Comparison of ENCODE assay signal across 8 mouse cellular contexts in the genomic region with DNA sequence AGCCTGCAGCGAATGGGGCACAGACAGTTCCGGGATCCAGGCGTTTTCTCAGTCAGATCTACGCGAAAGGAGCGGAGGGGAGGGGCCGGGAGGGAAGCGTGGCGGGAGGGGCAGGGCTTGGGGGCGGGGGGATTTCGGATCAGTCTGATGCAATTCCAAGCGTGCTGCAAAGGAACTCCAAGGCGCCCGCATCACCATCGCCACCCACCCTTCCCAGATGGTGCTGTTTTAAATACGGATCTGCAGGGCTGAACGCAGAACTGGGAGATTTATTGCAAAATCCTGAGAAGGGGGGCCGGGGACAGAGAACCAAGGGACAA. TPM values are rescaled to one million over a fixed set of nuclear protein-coding genes. Genes with fewer than 3 reads are reported as not detected.
A peak's percentile ranks its signal among the peaks of the same experiment; 100 is the strongest.
DNase-seq lines count a peak whose midpoint lies in the region; ATAC-seq lines count a peak whose summit lies in the region.

No protein-coding gene starts in this region.

- peak; percentile 83 to 90 for DNase-seq in left cerebral cortex, adult 18-20 months (ENCODE audit: low spot score in 2 of 2)
- DNase-seq in midbrain, embryonic 11.5 days (ENCODE audit: low spot score, missing footprints), result no peak
- DNase-seq in telencephalon, adult 2 months (ENCODE audit: low read depth, low spot score), result peak; percentile 94

- under 1% methylated on average over 18 of the region's 18 CpGs for WGBS in heart, embryonic 12.5 days
- under 1% methylated on average over 18 of the region's 18 CpGs for WGBS in midbrain, embryonic 11.5 days

- H3K9me3 ChIP-seq in megakaryocyte, embryonic 14.5 days, result peaks cover 27% of the 10 kb centered on the region
- H3K9me3 ChIP-seq in heart, embryonic 12.5 days (replicated peaks), result no peaks in the 10 kb centered on the region
- no peaks in the 10 kb centered on the region for H3K9me3 ChIP-seq in midbrain, embryonic 11.5 days (ENCODE audit: control insufficient read depth, low read length)

- no peak for ATAC-seq in megakaryocyte, adult 5-6 weeks (ENCODE audit: poor library complexity, severe bottlenecking)
- ATAC-seq in common myeloid progenitor, adult 5-6 weeks (replicated peaks; ENCODE audit: low read depth, poor library complexity, severe bottlenecking), result 0 out of 2 replicates have a peak, but pooled peaks have one; percentile 12
- peak; percentile 67; the same call in 1 of the 2 replicates for ATAC-seq in heart, embryonic 12.5 days (ENCODE audit: insufficient number of reproducible peaks, low FRiP score)
- peak; percentile 91 for ATAC-seq in midbrain, embryonic 11.5 days (ENCODE audit: low FRiP score)
- no peak for ATAC-seq in erythroid progenitor cell, adult 5-6 weeks (replicated peaks; ENCODE audit: low FRiP score, poor library complexity, severe bottlenecking)

- peaks cover 53% of the 10 kb centered on the region for H3K27me3 ChIP-seq in megakaryocyte, embryonic 14.5 days (replicated peaks)
- peaks cover 53% of the 10 kb centered on the region for H3K27me3 ChIP-seq in heart, embryonic 12.5 days (replicated peaks)
- H3K27me3 ChIP-seq in midbrain, embryonic 11.5 days (ENCODE audit: control insufficient read depth, insufficient read depth, low read length), result peaks cover 44% of the 10 kb centered on the region

- peak overlapping the region; percentile 93 for H3K4me2 ChIP-seq in heart, embryonic 12.5 days
- H3K4me2 ChIP-seq in midbrain, embryonic 11.5 days, result peak overlapping the region; percentile 95

- peaks cover 27% of the 10 kb centered on the region for H3K4me1 ChIP-seq in megakaryocyte, embryonic 14.5 days
- H3K4me1 ChIP-seq in heart, embryonic 12.5 days (replicated peaks), result peaks cover 30% of the 10 kb centered on the region
- peaks cover 19% of the 10 kb centered on the region; the same call in 1 of the 2 replicates for H3K4me1 ChIP-seq in midbrain, embryonic 11.5 days (ENCODE audit: control insufficient read depth, insufficient read depth, low read length)

- H3K27ac ChIP-seq in heart, embryonic 12.5 days (ENCODE audit: poor library complexity, severe bottlenecking), result no peak overlapping the region
- peak overlapping the region; percentile 84 for H3K27ac ChIP-seq in midbrain, embryonic 11.5 days (ENCODE audit: low read depth, low read length)

- H3K36me3 ChIP-seq in megakaryocyte, embryonic 14.5 days (replicated peaks; ENCODE audit: low read length), result no peaks in the 10 kb centered on the region
- H3K36me3 ChIP-seq in heart, embryonic 12.5 days, result no peaks in the 10 kb centered on the region
- H3K36me3 ChIP-seq in midbrain, embryonic 11.5 days (ENCODE audit: control insufficient read depth, insufficient read depth, low read length), result no peaks in the 10 kb centered on the region

- H3K9ac ChIP-seq in heart, embryonic 12.5 days, result peak overlapping the region; percentile 35; the same call in 1 of the 2 replicates
- peak overlapping the region; percentile 83 for H3K9ac ChIP-seq in midbrain, embryonic 11.5 days (ENCODE audit: low read length)

- H3K4me3 ChIP-seq in megakaryocyte, embryonic 14.5 days (replicated peaks), result peak overlapping the region; percentile 80
- peak overlapping the region; percentile 54 for H3K4me3 ChIP-seq in heart, embryonic 12.5 days
- H3K4me3 ChIP-seq in midbrain, embryonic 11.5 days (ENCODE audit: low read depth, low read length), result peak overlapping the region; percentile 62

RNA-seq across cellular contexts. Expression of a gene that starts 3.5 kb away (rescaled TPM):
- not detected in 2 replicates for polyA plus RNA-seq in megakaryocyte, embryonic 14.5 days (2012; ENCODE audit: insufficient read depth, low replicate concordance)
- not detected in 2 replicates for total RNA-seq in megakaryocyte, adult 5-6 weeks (2015)
- not detected in 2 replicates for total RNA-seq in megakaryocyte, adult 5-6 weeks (2017)
- not detected in 2 replicates for total RNA-seq in common myeloid progenitor, adult 5-6 weeks (2017)
- polyA plus RNA-seq in heart, embryonic 12.5 days (2016; fragmentation: Nextera tagmentation; extraction: Ambion mirVana), result 1.2 TPM in 2 replicates
- total RNA-seq in left cerebral cortex, adult 18-20 months (2021), result 10 to 100 TPM; 30.0 to 40.0 TPM
- polyA plus RNA-seq in midbrain, embryonic 11.5 days (2014; fragmentation: Nextera tagmentation; extraction: Ambion mirVana), result 1.3 and 1.7 TPM in 2 replicates
- not detected in 2 replicates for total RNA-seq in erythroid progenitor cell, adult 5-6 weeks (2015; ENCODE audit: low replicate concordance)
- not detected in 2 replicates for total RNA-seq in erythroid progenitor cell, adult 5-6 weeks (2017; ENCODE audit: low replicate concordance)

Comparison
In these comparisons a context has a peak if more than half of its experiments do, and no peak if none do; other contexts are left out.
1. ATAC-seq: peak in common myeloid progenitor, adult 5-6 weeks (single experiment), heart, embryonic 12.5 days (single experiment) and midbrain, embryonic 11.5 days (single experiment); none in megakaryocyte, adult 5-6 weeks (single experiment) and erythroid progenitor cell, adult 5-6 weeks (single experiment).
2. RNA of a gene that starts 3.5 kb away (total RNA-seq): 30.0 to 40.0 TPM in left cerebral cortex, adult 18-20 months; not detected in megakaryocyte, adult 5-6 weeks, not detected in common myeloid progenitor, adult 5-6 weeks and not detected in erythroid progenitor cell, adult 5-6 weeks; every median in the first group is over 10 times any median in the second.
3. Peak in every context shown above with its lines, with median percentiles within 50 percentile points of each other: H3K4me3 ChIP-seq.